Mouse (Mus musculus) cortical plate, adult 2 months (tissue): ENCODE results near the gene Map3k21.

Source experiments
- CTCF ChIP-seq: fragments of 200-500 bp; IDR thresholded peaks from 2 replicates; pipeline ENCODE4 v1.5.1; 2011; ENCODE audit warnings: mild to moderate bottlenecking, control low read depth, low read length; ENCODE audit not compliant: insufficient read depth; ENCODE audit errors: extremely low read depth
- POLR2A ChIP-seq: fragments of 200-500 bp; IDR thresholded peaks from 2 replicates; pipeline ENCODE4 v1.6.1; 2011; ENCODE audit warnings: mild to moderate bottlenecking, low read length, control low read depth; ENCODE audit not compliant: insufficient read depth; ENCODE audit errors: extremely low read depth

DNA sequence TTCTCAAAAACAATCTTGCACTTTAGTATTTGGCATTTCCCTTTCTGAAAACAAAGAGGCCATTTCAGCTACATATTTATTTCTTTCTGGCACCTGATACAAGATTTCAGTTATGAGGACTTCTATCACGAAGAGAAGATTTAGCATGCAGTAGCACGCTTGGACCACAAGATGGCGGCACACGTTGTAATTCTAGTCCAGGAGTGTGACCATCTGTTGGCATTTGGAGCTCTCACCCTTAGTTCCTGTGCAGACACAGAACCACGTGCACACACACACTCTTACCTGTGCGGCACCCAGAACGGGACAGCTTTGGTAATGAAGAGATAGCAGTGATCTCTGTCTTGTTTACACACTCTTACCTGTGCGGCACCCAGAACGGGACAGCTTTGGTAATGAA is 25.4 kb downstream of the Map3k21 start:
- TF ChIP-seq POLR2A (no peak), CTCF (peak; percentile 89)
